Mouse (Mus musculus): Measurements from ENCODE around the gene Fggy.

- TF ChIP-seq CTCF (IDR thresholded peaks at IDR 0.05; ENCODE audit: low read depth) (no peak), EP300 (IDR thresholded peaks at IDR 0.05; ENCODE audit: low read depth) (no peak)
These were observed 172.0 kb downstream of the Fggy start for GRCm38 (mm10) chr4:95729142-95729826.

All from liver, embryonic 14.5 days (tissue).